Mouse (Mus musculus): Measurements from ENCODE around the gene Calr4.
A peak's percentile ranks its signal among the peaks of the same experiment; 100 is the strongest.

Gene Calr4

GRCm38 (mm10) chr4:109279689-109280458 is 45.6 kb downstream of the Calr4 start, which contains the start of gene Eps15:
Gene Eps15, plus strand, starts transcription at chr4:109280268.
- DNase-seq (ENCODE audit: low spot score), result peak; percentile 89

GRCm38 (mm10) chr4:109280459-109281160 is 46.3 kb downstream of the Calr4 start:
- peak; percentile 22 for DNase-seq (ENCODE audit: low spot score)

GRCm38 (mm10) chr4:109281161-109281560 is 46.9 kb downstream of the Calr4 start:
- DNase-seq (ENCODE audit: low spot score), result no peak

- no peak for DNase-seq (ENCODE audit: low spot score)
Observed at GRCm38 (mm10) chr4:109281946-109282345, 47.7 kb downstream of the Calr4 start.

- DNase-seq (ENCODE audit: low spot score), result no peak
Observed at GRCm38 (mm10) chr4:109294629-109295028, 60.3 kb downstream of the Calr4 start.

- DNase-seq (ENCODE audit: low spot score), result no peak
Observed at GRCm38 (mm10) chr4:109296510-109296909, 62.2 kb downstream of the Calr4 start.

GRCm38 (mm10) chr4:109299136-109299535 is 64.9 kb downstream of the Calr4 start:
- no peak for DNase-seq (ENCODE audit: low spot score)

Data from T-cell, adult 2 months (primary cell).